Mouse (Mus musculus) CH12.LX (cell line): Measurements from ENCODE around the gene Add1.

ENCODE experiments used
- CHD1 ChIP-seq: IDR thresholded peaks from 2 replicates; pipeline ENCODE4 v1.6.1; 2012; ENCODE audit warnings: low read depth, low read length, improper control_type of control experiment, inconsistent platforms
- CTCF ChIP-seq, 2 experiments: IDR thresholded peaks in 1 of 2; conservative IDR thresholded peaks in 1 of 2; 2 replicates each; pipeline ENCODE4 v1.5.1; 2011 to 2012; ENCODE audit warnings: low read depth in 2 of 2, low read length in 2 of 2, improper control_type of control experiment in 1 of 2, inconsistent platforms in 1 of 2, mild to moderate bottlenecking in 1 of 2, moderate library complexity in 1 of 2
- EP300 ChIP-seq: IDR thresholded peaks from 2 replicates; pipeline ENCODE4 v1.6.1; 2011; ENCODE audit warnings: low read length, improper control_type of control experiment
- KAT2A ChIP-seq: IDR thresholded peaks from 2 replicates; pipeline ENCODE4 v1.6.1; 2012; ENCODE audit warnings: low read length, improper control_type of control experiment, inconsistent platforms; ENCODE audit not compliant: insufficient replicate concordance
- MAX ChIP-seq: IDR thresholded peaks from 2 replicates; pipeline ENCODE4 v1.6.1; 2011; ENCODE audit warnings: low read length, improper control_type of control experiment
- POLR2AphosphoS2 ChIP-seq: IDR thresholded peaks from 2 replicates; pipeline ENCODE4 v1.6.1; 2011; ENCODE audit warnings: low read depth, low read length, improper control_type of control experiment
- RCOR1 ChIP-seq: conservative IDR thresholded peaks from 2 replicates; pipeline ENCODE4 v1.6.1; 2012; ENCODE audit warnings: low read depth, mild to moderate bottlenecking, inconsistent platforms, low read length, improper control_type of control experiment
- TBP ChIP-seq: conservative IDR thresholded peaks from 2 replicates; pipeline ENCODE4 v1.6.1; 2011; ENCODE audit warnings: low read depth, low read length, improper control_type of control experiment
- USF1 ChIP-seq: IDR thresholded peaks from 2 replicates; pipeline ENCODE4 v1.6.1; 2014; ENCODE audit warnings: low read depth, mild to moderate bottlenecking, inconsistent platforms, low read length, improper control_type of control experiment
- ZC3H11A ChIP-seq: IDR thresholded peaks from 2 replicates; pipeline ENCODE4 v1.6.1; 2012; ENCODE audit warnings: low read depth, mild to moderate bottlenecking, inconsistent platforms, low read length, improper control_type of control experiment
- ZNF384 ChIP-seq: IDR thresholded peaks from 2 replicates; pipeline ENCODE4 v1.6.1; 2012; ENCODE audit warnings: low read depth, low read length, improper control_type of control experiment, inconsistent platforms

- no peak for TF ChIP-seq POLR2AphosphoS2
- no peak for TF ChIP-seq KAT2A
- no peak for TF ChIP-seq ZNF384
- TF ChIP-seq CHD1: no peak
- no peak for TF ChIP-seq CTCF (conservative IDR thresholded peaks at IDR 0.05 in 1 of 2, IDR thresholded peaks at IDR 0.05 in 1 of 2; ENCODE audit: low read depth in 2 of 2, low read length in 2 of 2)
- no peak for TF ChIP-seq USF1
- TF ChIP-seq TBP: no peak
- no peak for TF ChIP-seq ZC3H11A
- no peak for TF ChIP-seq EP300
- TF ChIP-seq RCOR1: no peak
- no peak for TF ChIP-seq MAX
Observed at GRCm38 (mm10) chr5:34609966-34610365, 36.5 kb downstream of the Add1 start.
